Mouse (Mus musculus) MEL (cell line): ENCODE results near the gene Tmem86a. TPM values are rescaled to one million over a fixed set of nuclear protein-coding genes. Genes with fewer than 3 reads are reported as not detected.

Experiments used
- DNase-seq: peaks from one replicate; pipeline ENCODE4 v3.0.0; 2011; ENCODE audit warnings: low read depth, low spot score
- H3K27ac ChIP-seq: 2 replicates; pipeline ENCODE4 v1.5.1; 2012; ENCODE audit warnings: low read depth, mild to moderate bottlenecking, control low read depth, low read length, moderate library complexity; ENCODE audit not compliant: control insufficient read depth
- H3K27me3 ChIP-seq, 2 experiments: fragments of 150-350 bp in 1 of 2; sonication (generic) in 1 of 2; 2 replicates each; pipeline ENCODE4 v1.6.1; 2012; ENCODE audit warnings: low read length in 2 of 2, mild to moderate bottlenecking in 2 of 2, improper control_type of control experiment in 1 of 2, moderate library complexity in 1 of 2; ENCODE audit not compliant: insufficient read depth in 2 of 2, control insufficient read depth in 1 of 2
- H3K36me3 ChIP-seq, 2 experiments: 2 replicates each; pipeline ENCODE4 v1.6.1; 2012 to 2014; ENCODE audit warnings: low read length in 2 of 2, improper control_type of control experiment in 1 of 2, inconsistent platforms in 1 of 2, mild to moderate bottlenecking in 1 of 2; ENCODE audit not compliant: insufficient read depth in 2 of 2, control insufficient read depth in 1 of 2
- H3K4me1 ChIP-seq, 2 experiments: fragments of 150-350 bp in 1 of 2; sonication (generic) in 1 of 2; 2 replicates each; pipeline ENCODE4 v1.6.1; 2012; ENCODE audit warnings: low read length in 2 of 2, improper control_type of control experiment in 1 of 2, mild to moderate bottlenecking in 1 of 2; ENCODE audit not compliant: insufficient read depth in 2 of 2, control insufficient read depth in 1 of 2
- H3K4me3 ChIP-seq, 2 experiments: fragments of 150-350 bp in 1 of 2; sonication (generic) in 1 of 2; 2 replicates each; pipeline ENCODE4 v1.5.1; 2012; ENCODE audit warnings: low read depth in 2 of 2, low read length in 2 of 2, mild to moderate bottlenecking in 2 of 2, moderate library complexity in 2 of 2, control low read depth in 1 of 2, improper control_type of control experiment in 1 of 2; ENCODE audit not compliant: control insufficient read depth in 1 of 2, insufficient read depth in 1 of 2
- H3K79me2 ChIP-seq: 2 replicates; pipeline ENCODE4 v1.6.1; 2012; ENCODE audit warnings: mild to moderate bottlenecking, low read length, moderate library complexity; ENCODE audit not compliant: control insufficient read depth, poor library complexity, insufficient read depth
- H3K9ac ChIP-seq: 2 replicates; pipeline ENCODE4 v1.6.1; 2012; ENCODE audit warnings: low read depth, mild to moderate bottlenecking, control low read depth, low read length, moderate library complexity; ENCODE audit not compliant: control insufficient read depth, poor library complexity, severe bottlenecking
- H3K9me3 ChIP-seq: fragments of 150-350 bp; sonication (generic); replicated peaks from 2 replicates; pipeline ENCODE4 v1.6.1; 2012; ENCODE audit warnings: mild to moderate bottlenecking, low read length, improper control_type of control experiment, moderate library complexity; ENCODE audit not compliant: insufficient read depth
- E2F4 ChIP-seq: IDR thresholded peaks from 2 replicates; pipeline ENCODE4 v1.6.1; 2011; ENCODE audit warnings: low read depth, low read length, improper control_type of control experiment, borderline replicate concordance
- ELF1 ChIP-seq: IDR thresholded peaks from 2 replicates; pipeline ENCODE4 v1.6.1; 2014; ENCODE audit warnings: low read depth, mild to moderate bottlenecking, inconsistent platforms, low read length, improper control_type of control experiment, moderate library complexity
- EP300 ChIP-seq, 2 experiments: IDR thresholded peaks; 2 replicates each; pipeline ENCODE4 v1.6.1; 2011; ENCODE audit warnings: improper control_type of control experiment in 2 of 2, low read length in 2 of 2, low read depth in 1 of 2, mild to moderate bottlenecking in 1 of 2
- ETS1 ChIP-seq: IDR thresholded peaks from 2 replicates; pipeline ENCODE4 v1.6.1; 2012; ENCODE audit warnings: low read depth, mild to moderate bottlenecking, inconsistent platforms, low read length, improper control_type of control experiment, moderate library complexity
- GABPA ChIP-seq: IDR thresholded peaks from 2 replicates; pipeline ENCODE4 v1.6.1; 2012; ENCODE audit warnings: low read depth, mild to moderate bottlenecking, inconsistent platforms, low read length, improper control_type of control experiment, moderate library complexity
- JUND ChIP-seq: IDR thresholded peaks from 2 replicates; pipeline ENCODE4 v1.6.1; 2011; ENCODE audit warnings: low read depth, mild to moderate bottlenecking, improper control_type of control experiment, low read length
- MAX ChIP-seq: IDR thresholded peaks from 2 replicates; pipeline ENCODE4 v1.6.1; 2011; ENCODE audit warnings: low read length, improper control_type of control experiment
- NRF1 ChIP-seq: IDR thresholded peaks from 2 replicates; pipeline ENCODE4 v1.6.1; 2014; ENCODE audit warnings: low read depth, mild to moderate bottlenecking, inconsistent platforms, low read length, improper control_type of control experiment, moderate library complexity; ENCODE audit not compliant: poor library complexity, insufficient read depth, severe bottlenecking
- POLR2A ChIP-seq, 2 experiments: IDR thresholded peaks; 2 replicates each; pipeline ENCODE4 v1.6.1; 2011 to 2012; ENCODE audit warnings: low read length in 2 of 2, mild to moderate bottlenecking in 2 of 2, control low read depth in 1 of 2, improper control_type of control experiment in 1 of 2, low read depth in 1 of 2, moderate library complexity in 1 of 2; ENCODE audit not compliant: control insufficient read depth in 1 of 2, insufficient read depth in 1 of 2, poor library complexity in 1 of 2
- POLR2AphosphoS2 ChIP-seq: IDR thresholded peaks from 2 replicates; pipeline ENCODE4 v1.6.1; 2011; ENCODE audit warnings: low read length, improper control_type of control experiment
- SIN3A ChIP-seq: IDR thresholded peaks from 2 replicates; pipeline ENCODE4 v1.6.1; 2012; ENCODE audit warnings: low read length, improper control_type of control experiment, inconsistent platforms
- SMC3 ChIP-seq: IDR thresholded peaks from 2 replicates; pipeline ENCODE4 v1.6.1; 2011; ENCODE audit warnings: low read depth, low read length, improper control_type of control experiment
- TAL1 ChIP-seq: IDR thresholded peaks from 2 replicates; pipeline ENCODE4 v1.6.1; 2012; ENCODE audit warnings: mild to moderate bottlenecking, inconsistent platforms, low read length, moderate library complexity, mixed read lengths
- TCF12 ChIP-seq: IDR thresholded peaks from 2 replicates; pipeline ENCODE4 v1.6.1; 2014; ENCODE audit warnings: low read depth, mild to moderate bottlenecking, inconsistent platforms, low read length, improper control_type of control experiment, moderate library complexity
- USF2 ChIP-seq, 2 experiments: IDR thresholded peaks; 2 replicates each; pipeline ENCODE4 v1.6.1; 2011 to 2012; ENCODE audit warnings: improper control_type of control experiment in 2 of 2, low read length in 2 of 2, borderline replicate concordance in 1 of 2, inconsistent platforms in 1 of 2, low read depth in 1 of 2, mild to moderate bottlenecking in 1 of 2; ENCODE audit not compliant: insufficient read depth in 1 of 2
- ZC3H11A ChIP-seq: IDR thresholded peaks from 2 replicates; pipeline ENCODE4 v1.6.1; 2012; ENCODE audit warnings: low read depth, mild to moderate bottlenecking, inconsistent platforms, low read length, improper control_type of control experiment
- ZMIZ1 ChIP-seq: IDR thresholded peaks from 2 replicates; pipeline ENCODE4 v1.6.1; 2012; ENCODE audit warnings: low read depth, mild to moderate bottlenecking, inconsistent platforms, low read length, improper control_type of control experiment, moderate library complexity
- ZNF384 ChIP-seq: IDR thresholded peaks from 2 replicates; pipeline ENCODE4 v1.6.1; 2012; ENCODE audit warnings: low read depth, mild to moderate bottlenecking, inconsistent platforms, low read length, improper control_type of control experiment
- polyA plus RNA-seq, 2 experiments: library from polyadenylated mRNA; stranded (reverse) in 1 of 2; unstranded in 1 of 2; fragments of >175 nt in 1 of 2; fragments of >200 nt in 1 of 2; gene quantifications; 2 replicates each; pipeline versions ENCODE4 v1.2.1 to v1.2.4; 2012; ENCODE audit warnings: low replicate concordance in 2 of 2, low read depth in 1 of 2; ENCODE audit not compliant: insufficient read length in 2 of 2, insufficient read depth in 1 of 2, missing spikeins in 1 of 2
- total RNA-seq: library from RNA; depleted of rRNA; stranded (reverse); fragments of 300-350 nt; gene quantifications from 2 replicates; pipeline ENCODE4 v1.2.3, GENCODE M21; 2012

Tmem86a gene
- total and polyA plus RNA-seq, 3 experiments = 0.27 to 0.54 TPM; not detected in 1

DNA sequence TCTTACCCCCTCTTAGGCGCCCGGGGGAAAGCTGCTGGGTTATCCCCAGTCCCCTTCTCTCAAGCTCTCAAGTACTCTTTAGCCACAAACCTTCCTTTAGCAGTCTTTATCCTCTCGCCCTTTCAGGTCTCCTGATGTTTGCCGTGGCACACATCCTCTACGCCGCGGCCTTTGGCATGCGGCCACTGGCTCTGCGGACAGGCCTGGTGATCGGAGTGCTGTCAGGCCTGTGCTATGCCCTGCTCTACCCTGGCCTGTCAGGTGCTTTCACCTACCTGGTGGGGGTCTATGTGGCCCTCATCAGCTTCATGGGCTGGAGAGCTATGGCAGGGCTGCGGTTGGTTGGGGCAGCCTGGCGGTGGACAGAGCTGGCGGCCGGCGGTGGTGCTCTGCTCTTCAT, 2.9 kb downstream of the Tmem86a start:
- TF ChIP-seq TAL1 (no peak), POLR2A (IDR thresholded peaks at IDR 0.05; ENCODE audit: control insufficient read depth in 1 of 2, insufficient read depth in 1 of 2, low read depth in 1 of 2, low read length in 2 of 2, poor library complexity in 1 of 2) (no peak), USF2 (IDR thresholded peaks at IDR 0.05; ENCODE audit: borderline replicate concordance in 1 of 2, insufficient read depth in 1 of 2, low read depth in 1 of 2, low read length in 2 of 2) (no peak), ELF1 (no peak), NRF1 (no peak), MAX (no peak)
- no peaks in the 10 kb centered on the region; a peak in 1 of 4 replicates for H3K27me3 ChIP-seq
- H3K9me3 ChIP-seq = no peaks in the 10 kb centered on the region
- no peak overlapping the region for H3K9ac ChIP-seq
- H3K4me3 ChIP-seq = no peak overlapping the region
- DNase-seq = no peak
- no peak overlapping the region for H3K27ac ChIP-seq
- H3K36me3 ChIP-seq = peaks cover 0 to 7% of the 10 kb centered on the region in 2 experiments; a peak in 2 of 4 replicates
- H3K4me1 ChIP-seq = peaks cover 0 to 15% of the 10 kb centered on the region in 2 experiments; a peak in 3 of 4 replicates
- no peaks in the 10 kb centered on the region for H3K79me2 ChIP-seq

DNA sequence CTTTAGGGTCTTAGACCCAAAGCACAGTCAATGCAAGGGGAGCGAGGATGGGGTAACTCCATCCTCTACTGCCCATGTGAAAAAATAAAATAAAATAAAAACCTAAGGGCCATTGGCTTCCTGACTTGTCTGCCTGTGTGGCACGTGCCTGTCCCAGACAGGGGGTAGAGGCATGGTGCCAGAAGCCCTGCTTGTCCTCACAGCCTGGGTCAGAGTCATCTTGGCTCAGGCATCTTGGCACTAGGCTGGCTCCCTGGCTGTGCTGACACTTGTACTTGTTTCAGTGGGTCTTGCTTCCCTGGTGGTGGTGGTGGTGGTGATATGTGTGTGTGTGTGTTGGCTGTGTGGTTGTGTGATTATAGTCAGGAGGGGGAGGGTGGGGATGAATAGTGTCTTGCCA, 4.3 kb downstream of the Tmem86a start:
- Histone ChIP-seq H3K27me3 (no peaks in the 10 kb centered on the region), H3K79me2 (no peaks in the 10 kb centered on the region)
- TF ChIP-seq ZC3H11A = no peak
- no peak for TF ChIP-seq EP300 (IDR thresholded peaks at IDR 0.05; ENCODE audit: low read depth in 1 of 2, low read length in 2 of 2)
- no peak for TF ChIP-seq ETS1
- no peak for TF ChIP-seq TAL1
- TF ChIP-seq SIN3A = no peak
- TF ChIP-seq POLR2AphosphoS2 = no peak
- TF ChIP-seq SMC3 = no peak
- TF ChIP-seq ELF1 = no peak
- TF ChIP-seq GABPA = no peak
- no peak for TF ChIP-seq JUND
- TF ChIP-seq E2F4 = no peak
- TF ChIP-seq TCF12 = no peak
- TF ChIP-seq ZNF384 = no peak
- no peak for TF ChIP-seq MAX
- no peak for TF ChIP-seq ZMIZ1
- TF ChIP-seq, all 39 proteins: peak for 0
- Histone ChIP-seq H3K27ac (no peak overlapping the region), H3K4me1 (peaks cover 0 to 15% of the 10 kb centered on the region in 2 experiments; a peak in 3 of 4 replicates), H3K9ac (no peak overlapping the region), H3K4me3 (no peak overlapping the region), H3K36me3 (peaks cover 0 to 7% of the 10 kb centered on the region in 2 experiments; a peak in 2 of 4 replicates), H3K9me3 (no peaks in the 10 kb centered on the region)
- no peak for DNase-seq
